Mouse (Mus musculus): Measurements from ENCODE around the gene Msl1. TPM values are rescaled to one million over a fixed set of nuclear protein-coding genes. Genes with fewer than 3 reads are reported as not detected.

Msl1 gene
- total and polyA plus RNA-seq, 2 experiments from 2014 or later = 24.1 to 94.6 TPM

DNA sequence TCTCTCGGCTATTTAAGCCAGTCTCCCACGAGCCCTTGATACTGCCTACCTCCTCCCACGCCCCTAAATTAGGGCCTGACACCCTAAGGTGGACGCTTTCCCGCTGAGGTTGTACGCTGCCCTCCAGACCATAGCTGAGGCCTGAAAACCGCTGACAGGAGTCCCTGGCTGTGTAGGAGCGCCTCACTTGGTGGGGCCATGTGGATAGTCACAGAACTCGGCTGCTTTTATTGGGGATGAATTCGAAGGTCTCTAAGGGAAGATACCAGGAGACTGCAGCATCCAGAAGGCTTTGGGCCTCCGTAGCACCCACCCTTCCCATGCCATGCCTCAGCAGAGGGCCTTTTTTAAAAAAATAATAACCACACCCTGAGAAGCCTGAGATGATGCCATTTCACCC, 42.6 kb downstream of the Msl1 start:
- H3K9ac ChIP-seq = peak overlapping the region; percentile 86
- H3K4me3 ChIP-seq (ENCODE audit: low read depth, low read length) = peak overlapping the region; percentile 76
- no peak overlapping the region for H3K27ac ChIP-seq (ENCODE audit: low read depth, low read length)
- 45% methylated on average over 11 of the region's 11 CpGs for WGBS
- H3K4me2 ChIP-seq (ENCODE audit: low read depth) = peak overlapping the region; percentile 93
- H3K4me1 ChIP-seq (ENCODE audit: insufficient read depth) = peaks cover 26% of the 10 kb centered on the region
- peaks cover 8% of the 10 kb centered on the region for H3K36me3 ChIP-seq (ENCODE audit: insufficient read depth)
- H3K9me3 ChIP-seq (ENCODE audit: low read length) = no peaks in the 10 kb centered on the region
- no peak for TF ChIP-seq CTCF (IDR thresholded peaks at IDR 0.05; ENCODE audit: low read depth)
- ATAC-seq (no peak), DNase-seq (no peak)
- H3K27me3 ChIP-seq (ENCODE audit: insufficient read depth, low read length) = no peaks in the 10 kb centered on the region

DNA sequence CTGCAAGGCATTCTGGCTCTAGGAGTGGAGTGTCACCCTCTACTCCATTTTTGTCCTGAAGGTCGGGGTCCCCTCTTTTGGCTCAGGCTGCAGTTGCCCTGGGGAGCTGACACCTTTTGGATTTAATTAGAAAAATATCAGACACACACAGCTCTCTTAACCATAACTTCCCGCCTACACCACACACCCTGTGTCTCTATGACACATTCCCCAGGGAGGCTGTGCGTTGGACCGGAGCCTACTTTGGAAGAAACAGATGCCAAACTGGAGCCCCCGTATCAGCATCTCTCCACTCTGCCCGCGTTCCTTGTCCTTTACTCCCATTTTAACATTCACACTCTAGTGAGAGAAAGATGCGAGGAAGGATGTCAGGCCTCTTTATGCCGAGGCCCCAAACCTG, 43.2 kb downstream of the Msl1 start:
- TF ChIP-seq CTCF (IDR thresholded peaks at IDR 0.05; ENCODE audit: low read depth) = no peak
- no peaks in the 10 kb centered on the region for H3K27me3 ChIP-seq (ENCODE audit: insufficient read depth, low read length)
- peak overlapping the region; percentile 86; the same call in 1 of the 2 replicates for H3K9ac ChIP-seq
- peak overlapping the region; percentile 93 for H3K4me2 ChIP-seq (ENCODE audit: low read depth)
- 60% methylated on average over 9 of the region's 9 CpGs for WGBS
- no peak for ATAC-seq
- DNase-seq = no peak
- H3K4me3 ChIP-seq (ENCODE audit: low read depth, low read length) = peak overlapping the region; percentile 76; the same call in 1 of the 2 replicates
- peaks cover 2% of the 10 kb centered on the region for H3K36me3 ChIP-seq (ENCODE audit: insufficient read depth)
- H3K4me1 ChIP-seq (ENCODE audit: insufficient read depth) = peaks cover 26% of the 10 kb centered on the region
- H3K27ac ChIP-seq (ENCODE audit: low read depth, low read length) = no peak overlapping the region
- H3K9me3 ChIP-seq (ENCODE audit: low read length) = no peaks in the 10 kb centered on the region

DNA sequence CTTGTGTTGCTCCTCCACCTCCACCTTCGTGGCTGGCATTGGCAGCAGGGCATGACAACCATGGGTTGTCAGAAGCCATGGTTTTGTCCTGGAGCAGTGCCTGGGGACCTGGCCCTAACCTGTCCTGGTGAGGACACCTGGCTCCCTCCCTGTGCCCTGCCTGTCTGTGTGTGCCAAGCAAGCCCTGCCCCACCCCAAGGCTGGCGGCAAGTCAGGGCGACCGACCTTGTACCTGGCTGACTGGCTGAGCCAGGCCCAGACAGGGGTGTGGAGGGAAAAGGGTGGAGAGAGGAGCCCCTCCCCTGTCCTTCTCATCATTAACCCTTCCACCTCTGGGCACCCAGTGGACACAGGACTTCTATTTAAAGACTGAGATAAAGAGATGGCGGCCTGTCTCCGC, 44.1 kb downstream of the Msl1 start:
- 45% methylated on average over 6 of the region's 6 CpGs for WGBS
- TF ChIP-seq CTCF (IDR thresholded peaks at IDR 0.05; ENCODE audit: low read depth) = no peak
- Histone ChIP-seq H3K4me2 (ENCODE audit: low read depth) (0 out of 2 replicates have a peak overlapping the region, but pooled peaks have one; percentile 93), H3K4me3 (ENCODE audit: low read depth, low read length) (no peak overlapping the region), H3K27ac (ENCODE audit: low read depth, low read length) (no peak overlapping the region), H3K36me3 (ENCODE audit: insufficient read depth) (no peaks in the 10 kb centered on the region; the same call in 1 of the 2 replicates), H3K9ac (no peak overlapping the region), H3K9me3 (ENCODE audit: low read length) (no peaks in the 10 kb centered on the region), H3K4me1 (ENCODE audit: insufficient read depth) (peaks cover 26% of the 10 kb centered on the region), H3K27me3 (ENCODE audit: insufficient read depth, low read length) (no peaks in the 10 kb centered on the region)
- ATAC-seq = no peak
- no peak for DNase-seq

DNA sequence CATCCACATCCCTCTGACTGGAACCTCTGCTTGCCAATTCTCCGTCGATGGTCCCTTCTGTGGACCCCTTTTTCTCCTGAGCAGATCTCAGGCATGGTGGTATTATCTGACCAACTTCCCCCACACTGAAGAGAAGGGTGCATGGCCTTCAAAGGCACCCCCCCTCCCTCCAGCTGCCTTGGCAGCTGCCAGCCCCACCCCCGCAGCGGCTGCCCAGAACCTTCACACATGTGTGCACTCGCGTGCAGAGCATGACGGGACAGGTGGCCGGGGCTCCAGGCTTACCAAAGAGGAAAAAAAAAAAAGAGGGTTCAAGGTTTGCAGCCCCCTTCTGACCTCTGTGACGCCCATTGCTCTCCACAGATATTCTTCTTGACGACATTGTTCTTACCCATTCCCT, 44.6 kb downstream of the Msl1 start:
- H3K9me3 ChIP-seq (ENCODE audit: low read length) = no peaks in the 10 kb centered on the region
- no peak overlapping the region for H3K4me3 ChIP-seq (ENCODE audit: low read depth, low read length)
- H3K36me3 ChIP-seq (ENCODE audit: insufficient read depth) = no peaks in the 10 kb centered on the region; the same call in 1 of the 2 replicates
- no peak for DNase-seq
- no peak for TF ChIP-seq CTCF (IDR thresholded peaks at IDR 0.05; ENCODE audit: low read depth)
- no peaks in the 10 kb centered on the region for H3K27me3 ChIP-seq (ENCODE audit: insufficient read depth, low read length)
- ATAC-seq = no peak
- no peak overlapping the region for H3K9ac ChIP-seq
- 65% methylated on average over 10 of the region's 10 CpGs for WGBS
- no peak overlapping the region for H3K27ac ChIP-seq (ENCODE audit: low read depth, low read length)
- peaks cover 22% of the 10 kb centered on the region for H3K4me1 ChIP-seq (ENCODE audit: insufficient read depth)
- H3K4me2 ChIP-seq (ENCODE audit: low read depth) = no peak overlapping the region

DNA sequence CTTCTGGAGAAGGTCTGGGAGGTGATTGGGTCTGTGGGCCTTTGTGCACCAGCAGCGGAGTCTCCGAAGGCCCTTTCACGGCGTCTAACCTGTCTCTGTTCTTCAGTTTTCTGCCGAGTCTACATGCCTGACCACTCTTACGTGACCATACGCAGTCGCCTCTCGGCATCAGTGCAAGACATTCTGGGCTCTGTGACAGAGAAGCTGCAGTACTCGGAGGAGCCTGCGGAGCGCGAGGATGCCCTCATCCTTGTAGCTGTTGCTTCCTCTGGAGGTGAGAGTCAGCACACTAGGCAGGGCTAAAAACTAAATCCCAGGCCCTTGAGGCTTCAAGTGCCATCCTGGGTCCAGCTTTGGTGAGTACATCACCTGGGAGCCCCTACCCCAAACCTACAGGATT, 50.7 kb downstream of the Msl1 start:
- no peak overlapping the region for H3K4me3 ChIP-seq (ENCODE audit: low read depth, low read length)
- no peaks in the 10 kb centered on the region for H3K9me3 ChIP-seq (ENCODE audit: low read length)
- no peak for ATAC-seq
- 55% methylated on average over 13 of the region's 13 CpGs for WGBS
- no peak for DNase-seq
- H3K27me3 ChIP-seq (ENCODE audit: insufficient read depth, low read length) = no peaks in the 10 kb centered on the region
- H3K36me3 ChIP-seq (ENCODE audit: insufficient read depth) = peaks cover 15% of the 10 kb centered on the region; the same call in 1 of the 2 replicates
- no peak overlapping the region for H3K9ac ChIP-seq
- no peak overlapping the region for H3K4me2 ChIP-seq (ENCODE audit: low read depth)
- TF ChIP-seq CTCF (IDR thresholded peaks at IDR 0.05; ENCODE audit: low read depth) = peak; percentile 49
- H3K27ac ChIP-seq (ENCODE audit: low read depth, low read length) = no peak overlapping the region
- H3K4me1 ChIP-seq (ENCODE audit: insufficient read depth) = no peaks in the 10 kb centered on the region

DNA sequence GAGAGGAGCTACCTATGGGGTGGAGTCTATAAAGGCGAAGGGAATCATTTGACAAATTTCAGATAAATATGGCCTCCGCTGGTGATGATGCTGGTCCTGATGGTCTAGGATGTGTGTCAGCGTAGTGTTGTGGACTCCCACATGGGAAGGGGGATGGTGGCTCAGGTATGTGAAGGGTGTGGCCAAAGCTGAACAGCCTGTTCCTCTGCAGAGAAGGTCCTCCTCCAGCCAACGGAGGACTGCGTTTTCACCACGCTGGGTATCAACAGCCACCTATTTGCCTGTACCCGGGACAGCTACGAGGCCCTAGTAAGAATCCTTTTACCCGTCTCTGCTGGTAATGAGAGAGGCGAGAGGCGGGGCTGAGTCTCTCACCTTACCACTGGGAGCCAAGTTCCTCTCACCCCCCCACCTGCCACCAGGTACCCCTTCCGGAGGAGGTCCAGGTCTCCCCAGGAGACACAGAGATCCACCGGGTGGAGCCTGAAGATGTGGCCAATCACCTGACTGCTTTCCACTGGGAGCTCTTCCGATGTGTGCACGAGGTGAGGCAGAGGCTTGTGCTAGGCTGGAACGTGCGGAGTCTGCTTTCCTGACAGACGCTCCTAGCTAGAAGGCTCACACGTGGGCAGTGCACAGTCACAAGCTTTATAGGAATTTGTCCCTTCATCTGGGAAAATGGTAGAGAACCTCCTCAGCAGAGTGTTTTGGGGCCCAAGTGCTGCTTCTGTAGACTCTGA, 51.7 kb downstream of the Msl1 start:
- ATAC-seq = no peak
- Histone ChIP-seq H3K9ac (no peak overlapping the region), H3K9me3 (ENCODE audit: low read length) (no peaks in the 10 kb centered on the region), H3K27me3 (ENCODE audit: insufficient read depth, low read length) (no peaks in the 10 kb centered on the region), H3K36me3 (ENCODE audit: insufficient read depth) (peaks cover 15% of the 10 kb centered on the region; the same call in 1 of the 2 replicates), H3K4me3 (ENCODE audit: low read depth, low read length) (no peak overlapping the region), H3K4me2 (ENCODE audit: low read depth) (no peak overlapping the region), H3K4me1 (ENCODE audit: insufficient read depth) (no peaks in the 10 kb centered on the region), H3K27ac (ENCODE audit: low read depth, low read length) (no peak overlapping the region)
- no peak for TF ChIP-seq CTCF (IDR thresholded peaks at IDR 0.05; ENCODE audit: low read depth)
- WGBS = 71% methylated on average over 19 of the region's 19 CpGs
- no peak for DNase-seq

DNA sequence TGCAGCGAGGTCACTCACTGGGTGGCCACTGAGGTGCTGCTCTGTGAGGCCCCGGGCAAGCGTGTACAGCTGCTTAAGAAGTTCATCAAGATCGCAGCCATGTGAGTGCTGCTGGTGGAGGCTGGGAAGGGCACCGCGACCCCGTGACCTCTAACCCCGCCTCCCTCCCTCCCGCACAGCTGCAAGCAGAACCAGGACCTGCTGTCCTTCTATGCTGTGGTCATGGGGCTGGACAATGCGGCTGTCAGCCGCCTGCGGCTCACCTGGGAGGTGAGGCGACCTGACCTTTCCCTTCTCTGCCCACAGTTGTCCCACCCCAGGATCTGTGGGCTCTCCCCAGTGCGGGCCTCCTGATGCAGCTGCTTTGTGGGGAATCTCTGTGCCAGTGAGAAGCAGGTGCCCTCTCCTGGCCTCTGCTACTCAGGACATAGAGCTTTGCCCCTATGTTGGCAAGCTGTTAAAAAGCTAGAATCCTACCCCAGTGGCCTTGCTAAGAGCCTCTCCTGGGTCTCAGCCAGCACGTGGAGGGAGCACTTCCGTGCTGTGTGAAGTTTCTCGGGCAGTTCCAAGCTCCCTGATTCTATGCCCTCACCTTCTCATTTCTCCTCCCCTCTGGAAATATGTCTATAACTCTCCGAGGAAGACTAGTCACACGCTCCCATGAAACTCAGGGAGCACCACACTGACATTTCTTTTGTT, 54.0 kb downstream of the Msl1 start:
- H3K4me1 ChIP-seq (ENCODE audit: insufficient read depth) = no peaks in the 10 kb centered on the region
- H3K27ac ChIP-seq (ENCODE audit: low read depth, low read length) = no peak overlapping the region
- no peaks in the 10 kb centered on the region for H3K9me3 ChIP-seq (ENCODE audit: low read length)
- H3K4me2 ChIP-seq (ENCODE audit: low read depth) = no peak overlapping the region
- 10% methylated on average over 19 of the region's 19 CpGs for WGBS
- DNase-seq (no peak), ATAC-seq (no peak)
- TF ChIP-seq CTCF (IDR thresholded peaks at IDR 0.05; ENCODE audit: low read depth) = no peak
- H3K27me3 ChIP-seq (ENCODE audit: insufficient read depth, low read length) = no peaks in the 10 kb centered on the region
- no peak overlapping the region for H3K4me3 ChIP-seq (ENCODE audit: low read depth, low read length)
- H3K36me3 ChIP-seq (ENCODE audit: insufficient read depth) = peaks cover 15% of the 10 kb centered on the region; the same call in 1 of the 2 replicates
- no peak overlapping the region for H3K9ac ChIP-seq
